Comparison of ENCODE assay signal across 10 mouse cellular contexts in the genomic region with DNA sequence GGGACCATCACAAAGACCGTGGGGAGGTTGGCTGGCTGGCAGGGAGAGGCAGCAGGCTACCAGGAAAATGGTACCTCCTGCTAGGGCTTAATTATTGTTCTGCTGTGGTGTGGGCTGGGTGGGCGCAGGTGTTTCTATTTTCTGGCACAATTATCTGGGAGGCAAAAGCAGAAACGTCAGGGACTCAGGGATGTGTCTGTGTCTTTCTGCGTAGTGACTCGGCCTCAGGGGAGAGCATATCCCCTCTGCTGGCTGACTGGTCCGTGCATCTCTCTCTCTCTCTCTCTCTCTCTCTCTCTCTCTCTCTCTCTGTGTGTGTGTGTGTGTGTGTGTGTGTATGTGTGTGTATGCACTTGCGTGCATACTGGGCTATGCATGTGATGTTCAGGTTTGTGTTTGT.
A peak's percentile ranks its signal among the peaks of the same experiment; 100 is the strongest.
DNase-seq lines count a peak whose midpoint lies in the region; ATAC-seq lines count a peak whose summit lies in the region.
"Had no signal": no experiment of that assay in that cellular context is flagged by ENCODE, and none has a peak within 500 bp of the region (broad histone marks: within the 10 kb centered on the region; RNA-seq: fewer than 3 reads in every experiment).

No protein-coding gene starts in this region.

- no peak for DNase-seq in heart, embryonic 10.5 days (ENCODE audit: low spot score)
- no peak for DNase-seq in heart, postnatal 10 days
- no peak for DNase-seq in lung, postnatal 14 days
- no peak for DNase-seq in hindbrain, embryonic 11.5 days (ENCODE audit: low spot score)
- no peak for DNase-seq in gastrocnemius, postnatal 14 days
- DNase-seq: B cell, adult 2 months; right cerebral cortex, postnatal 25 days had no signal

- ATAC-seq in lung, embryonic 16.5 days (ENCODE audit: low read depth) = 0 out of 2 replicates have a peak, but pooled peaks have one; percentile 8
- peak; percentile 18; the same call in 1 of the 2 replicates for ATAC-seq in hindbrain, embryonic 11.5 days (ENCODE audit: low FRiP score)
- peak; percentile 30 for ATAC-seq in midbrain, embryonic 15.5 days (replicated peaks)
- ATAC-seq in erythroblast, adult 5-6 weeks (replicated peaks; ENCODE audit: low FRiP score, poor library complexity, severe bottlenecking) = no peak

- no peak overlapping the region for H3K4me2 ChIP-seq in lung, embryonic 16.5 days (ENCODE audit: low read depth, low read length)
- H3K4me2 ChIP-seq in hindbrain, embryonic 11.5 days (replicated peaks; ENCODE audit: low read depth, low read length) = no peak overlapping the region
- H3K4me2 ChIP-seq in midbrain, embryonic 15.5 days = no peak overlapping the region

- no peak overlapping the region for H3K9ac ChIP-seq in lung, embryonic 16.5 days (ENCODE audit: low read length)
- H3K9ac ChIP-seq in hindbrain, embryonic 11.5 days (ENCODE audit: low read depth, low read length) = no peak overlapping the region
- H3K9ac ChIP-seq in midbrain, embryonic 15.5 days = no peak overlapping the region

- H3K4me1 ChIP-seq in heart, embryonic 10.5 days = peaks cover 30% of the 10 kb centered on the region
- H3K4me1 ChIP-seq in lung, embryonic 16.5 days (replicated peaks; ENCODE audit: control insufficient read depth, insufficient read depth, low read length) = peaks cover 7% of the 10 kb centered on the region; the same call in 1 of the 2 replicates
- no peaks in the 10 kb centered on the region; the same call in 1 of the 2 replicates for H3K4me1 ChIP-seq in hindbrain, embryonic 11.5 days (replicated peaks; ENCODE audit: control insufficient read depth, insufficient read depth, low read length)
- peaks cover 25% of the 10 kb centered on the region for H3K4me1 ChIP-seq in midbrain, embryonic 15.5 days

- peak overlapping the region; percentile 59; the same call in 1 of the 2 replicates for H3K27ac ChIP-seq in heart, embryonic 10.5 days
- H3K27ac ChIP-seq in lung, embryonic 16.5 days (ENCODE audit: low read length) = no peak overlapping the region
- peak overlapping the region; percentile 12; the same call in 1 of the 2 replicates for H3K27ac ChIP-seq in hindbrain, embryonic 11.5 days (ENCODE audit: low read depth, low read length)
- 0 out of 2 replicates have a peak overlapping the region, but pooled peaks have one; percentile 4 for H3K27ac ChIP-seq in midbrain, embryonic 15.5 days

- peaks cover 4% of the 10 kb centered on the region; the same call in 1 of the 2 replicates for H3K27me3 ChIP-seq in heart, embryonic 10.5 days (ENCODE audit: insufficient read depth, poor library complexity, severe bottlenecking)
- H3K27me3 ChIP-seq in lung, embryonic 16.5 days (ENCODE audit: control insufficient read depth, insufficient read depth, low read depth, low read length) = no peaks in the 10 kb centered on the region
- H3K27me3 ChIP-seq in hindbrain, embryonic 11.5 days (ENCODE audit: control insufficient read depth, insufficient read depth, low read length) = no peaks in the 10 kb centered on the region
- H3K27me3 ChIP-seq in midbrain, embryonic 15.5 days (replicated peaks) = no peaks in the 10 kb centered on the region

- no peaks in the 10 kb centered on the region for H3K9me3 ChIP-seq in heart, embryonic 10.5 days
- H3K9me3 ChIP-seq in lung, embryonic 16.5 days (ENCODE audit: control insufficient read depth, low read length) = no peaks in the 10 kb centered on the region
- H3K9me3 ChIP-seq in hindbrain, embryonic 11.5 days (ENCODE audit: control insufficient read depth, low read length) = no peaks in the 10 kb centered on the region
- no peaks in the 10 kb centered on the region for H3K9me3 ChIP-seq in midbrain, embryonic 15.5 days

- 71% methylated on average over 7 of the region's 7 CpGs for WGBS in heart, embryonic 10.5 days
- WGBS in lung, embryonic 16.5 days = 53% methylated on average over 7 of the region's 7 CpGs
- 63% methylated on average over 7 of the region's 7 CpGs for WGBS in hindbrain, embryonic 11.5 days
- WGBS in midbrain, embryonic 15.5 days = 38% methylated on average over 7 of the region's 7 CpGs

- no peak overlapping the region for H3K4me3 ChIP-seq in heart, embryonic 10.5 days
- H3K4me3 ChIP-seq in lung, embryonic 16.5 days (ENCODE audit: low read length) = no peak overlapping the region
- H3K4me3 ChIP-seq in hindbrain, embryonic 11.5 days (ENCODE audit: low read depth, low read length) = no peak overlapping the region
- no peak overlapping the region for H3K4me3 ChIP-seq in midbrain, embryonic 15.5 days

- intact Hi-C loops in heart, postnatal 10 days (cut with DNase I) = no loop called here
- intact Hi-C loops in gastrocnemius, postnatal 14 days (cut with DNase I; ENCODE audit: low total_unique reads) = no loop called here

- no peaks in the 10 kb centered on the region for H3K36me3 ChIP-seq in heart, embryonic 10.5 days
- no peaks in the 10 kb centered on the region for H3K36me3 ChIP-seq in lung, embryonic 16.5 days (ENCODE audit: control insufficient read depth, insufficient read depth, low read length)
- no peaks in the 10 kb centered on the region for H3K36me3 ChIP-seq in hindbrain, embryonic 11.5 days (ENCODE audit: control insufficient read depth, insufficient read depth, low read length)
- no peaks in the 10 kb centered on the region for H3K36me3 ChIP-seq in midbrain, embryonic 15.5 days (replicated peaks)
